Mouse (Mus musculus) heart, embryonic 14.5 days (tissue): ENCODE data around the gene Ano8. TPM values are rescaled to one million over a fixed set of nuclear protein-coding genes. Genes with fewer than 3 reads are reported as not detected.
A peak's percentile ranks its signal among the peaks of the same experiment; 100 is the strongest.

Experiments
- ATAC-seq: fragments of 200-750 bp; cut with Nextera tagmentation; 2 replicates; pipeline ENCODE4 v1.8.0; 2017; ENCODE audit warnings: low read depth, moderate TSS enrichment; ENCODE audit not compliant: insufficient number of reproducible peaks, insufficient read depth, low FRiP score
- H3K27ac ChIP-seq, 2 experiments: fragments of 200-500 bp in 1 of 2; fragments of 300-500 bp in 1 of 2; sonication (generic) in 1 of 2; replicated peaks in 1 of 2; 2 replicates each; pipeline ENCODE4 v1.5.1; 2012 to 2014; ENCODE audit warnings: low read depth in 2 of 2, low read length in 2 of 2, control low read depth in 1 of 2, mild to moderate bottlenecking in 1 of 2, mixed read lengths in 1 of 2; ENCODE audit not compliant: control insufficient read depth in 1 of 2, insufficient read depth in 1 of 2
- H3K27me3 ChIP-seq: fragments of 300-500 bp; sonication (generic); 2 replicates; pipeline ENCODE4 v1.6.1; 2014; ENCODE audit warnings: mild to moderate bottlenecking, low read length, control low read depth; ENCODE audit not compliant: control insufficient read depth, insufficient read depth
- H3K36me3 ChIP-seq: fragments of 300-500 bp; sonication (generic); 2 replicates; pipeline ENCODE4 v1.6.1; 2014; ENCODE audit warnings: mild to moderate bottlenecking, control low read depth, low read length, mixed read lengths; ENCODE audit not compliant: control insufficient read depth, insufficient read depth
- H3K4me1 ChIP-seq, 2 experiments: fragments of 200-500 bp in 1 of 2; fragments of 300-500 bp in 1 of 2; sonication (generic) in 1 of 2; 2 replicates each; pipeline ENCODE4 v1.6.1; 2012 to 2014; ENCODE audit warnings: low read length in 2 of 2, control low read depth in 1 of 2, mixed read lengths in 1 of 2; ENCODE audit not compliant: control insufficient read depth in 2 of 2, insufficient read depth in 2 of 2
- H3K4me2 ChIP-seq: fragments of 300-500 bp; sonication (generic); 2 replicates; pipeline ENCODE4 v1.6.1; 2014; ENCODE audit warnings: mild to moderate bottlenecking, low read length
- H3K4me3 ChIP-seq, 2 experiments: fragments of 200-500 bp in 1 of 2; fragments of 300-500 bp in 1 of 2; sonication (generic) in 1 of 2; 2 replicates each; pipeline ENCODE4 v1.5.1; 2012 to 2014; ENCODE audit warnings: low read length in 2 of 2, mild to moderate bottlenecking in 2 of 2, control low read depth in 1 of 2, low read depth in 1 of 2, moderate library complexity in 1 of 2; ENCODE audit not compliant: control insufficient read depth in 1 of 2, insufficient read depth in 1 of 2
- H3K9ac ChIP-seq: fragments of 300-500 bp; sonication (generic); 2 replicates; pipeline ENCODE4 v1.6.1; 2014; ENCODE audit warnings: mild to moderate bottlenecking, low read length
- H3K9me3 ChIP-seq: fragments of 300-500 bp; sonication (generic); 2 replicates; pipeline ENCODE4 v1.6.1; 2016; ENCODE audit warnings: low read length, control low read depth; ENCODE audit not compliant: control insufficient read depth
- WGBS: fragments of 180-500 bp; shearing (Covaris S2); extraction: QIAGEN DNeasy Blood & Tissue Kit; methylation state at CpG from one replicate; pipeline ENCODE4 v1.1.7; 2014; 5-methylcytosine and 5-hydroxymethylcytosine counted together
- polyA plus RNA-seq: library from polyadenylated mRNA; unstranded; fragments of >200 nt; fragmentation: Nextera tagmentation; extraction: Ambion mirVana; gene quantifications from 2 replicates; pipeline ENCODE4 v1.2.1, GENCODE M21; 2014

Gene Ano8
- polyA plus RNA-seq, 1 experiment from 2014 or later, result 1.8 TPM

GRCm38 (mm10) chr8:71474785-71475701 is 10.7 kb downstream of the Ano8 start:
- Histone ChIP-seq H3K36me3 (peaks cover 54% of the 10 kb centered on the region), H3K27ac (no peak overlapping the region), H3K4me3 (no peak overlapping the region), H3K4me1 (peaks cover 5 to 19% of the 10 kb centered on the region in 2 experiments; a peak in 3 of 4 replicates), H3K4me2 (no peak overlapping the region), H3K9ac (no peak overlapping the region), H3K27me3 (peaks cover 12% of the 10 kb centered on the region; the same call in 1 of the 2 replicates), H3K9me3 (no peaks in the 10 kb centered on the region)
- 88% methylated on average over 25 of the region's 25 CpGs for WGBS
- ATAC-seq, result no peak

- Histone ChIP-seq H3K4me2 (no peak overlapping the region), H3K36me3 (peaks cover 53% of the 10 kb centered on the region), H3K9me3 (no peaks in the 10 kb centered on the region), H3K27ac (no peak overlapping the region), H3K4me1 (peaks cover 10 to 24% of the 10 kb centered on the region in 2 experiments; a peak in 3 of 4 replicates), H3K4me3 (no peak overlapping the region), H3K9ac (no peak overlapping the region), H3K27me3 (peaks cover 12% of the 10 kb centered on the region; the same call in 1 of the 2 replicates)
- 92% methylated on average over 18 of the region's 18 CpGs for WGBS
- no peak for ATAC-seq
Measured at GRCm38 (mm10) chr8:71474344-71474743, 11.4 kb downstream of the Ano8 start.

- Histone ChIP-seq H3K36me3 (peaks cover 47% of the 10 kb centered on the region), H3K27ac (no peak overlapping the region), H3K4me1 (peaks cover 10 to 24% of the 10 kb centered on the region in 2 experiments; a peak in 3 of 4 replicates), H3K9ac (no peak overlapping the region), H3K9me3 (no peaks in the 10 kb centered on the region), H3K4me2 (no peak overlapping the region), H3K27me3 (peaks cover 3% of the 10 kb centered on the region; the same call in 1 of the 2 replicates), H3K4me3 (no peak overlapping the region)
- no peak for ATAC-seq
- 89% methylated on average over 8 of the region's 8 CpGs for WGBS
Measured at GRCm38 (mm10) chr8:71472601-71473386, 13.0 kb downstream of the Ano8 start.

- Histone ChIP-seq H3K4me2 (no peak overlapping the region), H3K9ac (no peak overlapping the region), H3K27me3 (no peaks in the 10 kb centered on the region), H3K4me1 (peaks cover 7 to 19% of the 10 kb centered on the region in 2 experiments; a peak in 3 of 4 replicates), H3K27ac (no peak overlapping the region), H3K36me3 (peaks cover 47% of the 10 kb centered on the region), H3K4me3 (no peak overlapping the region), H3K9me3 (no peaks in the 10 kb centered on the region)
- no peak for ATAC-seq
- 91% methylated on average over 17 of the region's 17 CpGs for WGBS
Measured at GRCm38 (mm10) chr8:71471861-71472260, 13.9 kb downstream of the Ano8 start.

- H3K27ac ChIP-seq, result no peak overlapping the region
- peaks cover 7 to 17% of the 10 kb centered on the region in 2 experiments; a peak in 3 of 4 replicates for H3K4me1 ChIP-seq
- ATAC-seq, result no peak
- H3K36me3 ChIP-seq, result peaks cover 55% of the 10 kb centered on the region
- no peaks in the 10 kb centered on the region for H3K9me3 ChIP-seq
- no peak overlapping the region for H3K4me3 ChIP-seq
- no peaks in the 10 kb centered on the region for H3K27me3 ChIP-seq
- no peak overlapping the region for H3K4me2 ChIP-seq
- 82% methylated on average over 5 of the region's 5 CpGs for WGBS
- no peak overlapping the region for H3K9ac ChIP-seq
Measured at GRCm38 (mm10) chr8:71470913-71471255, 14.9 kb downstream of the Ano8 start.

- H3K4me1 ChIP-seq, result peaks cover 12 to 19% of the 10 kb centered on the region in 2 experiments
- ATAC-seq, result no peak
- H3K27me3 ChIP-seq, result no peaks in the 10 kb centered on the region
- H3K4me2 ChIP-seq, result peak overlapping the region; percentile 94
- peak overlapping the region; percentile 81 to 84; a peak in 3 of 4 replicates for H3K4me3 ChIP-seq
- no peaks in the 10 kb centered on the region for H3K9me3 ChIP-seq
- 89% methylated on average over 3 of the region's 3 CpGs for WGBS
- no peak overlapping the region for H3K27ac ChIP-seq
- H3K9ac ChIP-seq, result peak overlapping the region; percentile 86
- peaks cover 55% of the 10 kb centered on the region for H3K36me3 ChIP-seq
Measured at GRCm38 (mm10) chr8:71470146-71470912, 15.4 kb downstream of the Ano8 start.

- WGBS, result 2% methylated on average over 22 of the region's 24 CpGs
- no peaks in the 10 kb centered on the region for H3K27me3 ChIP-seq
- peaks cover 46% of the 10 kb centered on the region for H3K36me3 ChIP-seq
- peaks cover 12 to 21% of the 10 kb centered on the region in 2 experiments for H3K4me1 ChIP-seq
- H3K9ac ChIP-seq, result peak overlapping the region; percentile 86
- H3K27ac ChIP-seq, result no peak overlapping the region
- no peaks in the 10 kb centered on the region for H3K9me3 ChIP-seq
- H3K4me3 ChIP-seq, result peak overlapping the region; percentile 81 to 84
- H3K4me2 ChIP-seq, result peak overlapping the region; percentile 94
- no peak for ATAC-seq
Measured at GRCm38 (mm10) chr8:71469411-71469810, 16.4 kb downstream of the Ano8 start.
